Mouse (Mus musculus): ENCODE measurements around the gene E030018B13Rik. TPM values are rescaled to one million over a fixed set of nuclear protein-coding genes. Genes with fewer than 3 reads are reported as not detected.

Gene E030018B13Rik
- total RNA-seq, 1 experiment from 2014 or later, result not detected

GRCm38 (mm10) chr7:63938066-63938913 is 21.6 kb downstream of the E030018B13Rik start:
- peak; percentile 87 for DNase-seq

DNA sequence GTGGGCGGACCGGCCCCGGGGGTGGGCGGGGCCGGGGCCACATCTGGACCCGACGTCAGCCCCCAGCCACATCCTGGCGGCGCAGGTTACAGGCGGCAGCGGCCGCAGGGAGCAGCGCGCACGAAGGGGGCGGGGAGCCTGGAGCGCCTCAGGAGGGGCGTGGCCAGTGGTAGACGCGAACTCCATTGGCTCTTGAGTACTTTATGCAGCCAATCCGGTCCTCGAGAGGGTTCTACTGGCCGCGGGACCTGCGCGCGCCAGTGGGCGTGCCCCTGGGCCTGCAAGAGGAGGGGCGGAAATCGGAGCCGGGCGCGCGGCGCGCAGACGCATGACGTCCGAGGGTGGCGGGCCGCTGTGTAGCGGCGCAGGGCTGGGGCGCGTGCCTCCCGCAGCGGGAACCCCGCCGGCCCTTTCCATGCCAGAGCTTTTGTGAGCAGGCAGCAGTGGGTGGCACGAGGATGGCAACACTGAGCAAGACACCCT is 22.3 kb downstream of the E030018B13Rik start, which contains the start of gene Klf13:
Gene Klf13 (minus strand): TSS at position 2 of the 483 bp plus-strand sequence.
- peak; percentile 98 for DNase-seq

DNA sequence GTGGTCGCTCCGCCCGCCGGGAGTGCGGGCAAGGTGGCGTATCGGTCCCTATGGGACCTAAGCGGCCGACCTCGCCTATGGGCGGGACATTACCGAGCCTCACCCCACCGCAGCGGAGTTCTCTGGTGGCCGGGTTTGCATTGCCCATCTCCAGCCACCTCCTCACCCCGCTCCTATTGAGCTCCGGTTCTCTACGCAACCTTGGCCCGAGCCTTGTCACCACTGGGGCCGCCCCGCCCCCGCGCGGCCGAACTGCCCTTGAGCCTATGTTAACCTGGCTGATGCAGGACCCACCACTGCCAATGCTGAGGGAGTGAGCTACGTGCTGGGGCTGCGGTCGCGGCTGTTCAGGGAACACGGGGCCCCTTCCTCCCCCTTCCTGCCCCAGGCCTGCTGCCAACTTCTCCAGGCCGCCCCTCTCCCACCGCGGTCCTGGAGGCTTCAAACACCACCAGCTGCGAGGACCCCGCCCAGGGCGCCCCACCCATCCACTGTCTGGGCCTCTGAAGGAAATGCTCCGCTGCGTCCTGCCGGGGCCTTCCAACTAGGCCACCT is 22.8 kb downstream of the E030018B13Rik start:
- peak; percentile 92 for DNase-seq

- DNase-seq, result peak; percentile 31
These were observed 23.7 kb downstream of the E030018B13Rik start for GRCm38 (mm10) chr7:63940321-63940720.

DNA sequence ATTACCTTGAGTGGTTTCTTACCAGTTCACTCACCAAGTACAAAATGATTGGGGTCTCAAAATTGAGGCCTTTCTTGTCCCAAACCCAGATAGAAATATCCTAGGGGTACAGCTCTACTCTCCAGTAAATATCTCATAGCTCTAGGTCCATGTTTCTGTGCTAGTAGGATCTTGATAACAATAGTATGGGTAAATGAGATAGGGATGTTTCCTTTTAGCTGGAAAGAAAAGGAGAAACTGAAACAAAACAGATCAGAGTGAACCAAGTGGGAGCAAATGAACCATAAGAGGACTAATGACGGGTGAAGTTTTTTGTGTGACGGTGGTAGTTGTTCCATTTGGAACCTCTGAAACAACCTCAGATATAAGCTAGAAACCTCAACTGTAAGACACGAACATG is 24.4 kb downstream of the E030018B13Rik start:
- no peak for DNase-seq

DNA sequence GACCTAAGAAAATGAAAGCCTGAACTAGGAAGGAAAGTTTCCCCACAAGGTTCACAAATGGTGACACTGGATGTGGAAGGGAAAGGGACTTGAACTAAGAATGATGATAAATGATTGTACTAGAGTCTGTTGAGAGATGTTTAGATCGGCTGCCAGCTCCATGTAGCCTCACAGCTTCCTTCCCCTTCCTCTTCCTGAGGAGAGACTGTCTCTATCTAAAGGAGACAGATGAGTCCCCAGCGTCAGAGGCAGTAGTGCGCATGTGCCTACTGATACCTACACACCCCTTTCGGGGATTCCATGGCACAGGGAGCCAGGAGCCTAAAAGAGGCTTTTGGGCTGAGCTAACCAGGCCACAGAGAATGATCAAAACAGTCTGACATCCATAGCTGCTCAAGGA is 24.8 kb downstream of the E030018B13Rik start:
- no peak for DNase-seq

DNA sequence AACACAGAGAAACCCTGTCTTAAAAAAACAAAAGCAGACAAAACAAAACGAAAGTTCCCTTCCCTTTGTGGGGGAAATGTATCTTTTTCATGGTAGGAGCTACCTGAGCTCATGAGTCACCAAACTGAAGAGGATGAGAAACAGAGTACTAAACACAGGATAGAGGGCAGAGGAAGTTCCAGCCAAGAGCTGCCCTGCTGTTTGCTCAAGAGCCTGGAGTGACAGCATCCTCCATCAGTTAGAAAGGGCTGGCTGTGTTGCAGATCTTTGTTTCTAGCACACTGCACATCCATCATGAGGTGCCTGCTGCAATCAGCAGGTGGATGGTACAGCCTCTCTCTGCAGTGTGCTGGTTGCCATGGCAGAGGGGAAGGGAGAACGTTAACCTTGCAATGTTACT is 27.3 kb downstream of the E030018B13Rik start:
- no peak for DNase-seq

DNA sequence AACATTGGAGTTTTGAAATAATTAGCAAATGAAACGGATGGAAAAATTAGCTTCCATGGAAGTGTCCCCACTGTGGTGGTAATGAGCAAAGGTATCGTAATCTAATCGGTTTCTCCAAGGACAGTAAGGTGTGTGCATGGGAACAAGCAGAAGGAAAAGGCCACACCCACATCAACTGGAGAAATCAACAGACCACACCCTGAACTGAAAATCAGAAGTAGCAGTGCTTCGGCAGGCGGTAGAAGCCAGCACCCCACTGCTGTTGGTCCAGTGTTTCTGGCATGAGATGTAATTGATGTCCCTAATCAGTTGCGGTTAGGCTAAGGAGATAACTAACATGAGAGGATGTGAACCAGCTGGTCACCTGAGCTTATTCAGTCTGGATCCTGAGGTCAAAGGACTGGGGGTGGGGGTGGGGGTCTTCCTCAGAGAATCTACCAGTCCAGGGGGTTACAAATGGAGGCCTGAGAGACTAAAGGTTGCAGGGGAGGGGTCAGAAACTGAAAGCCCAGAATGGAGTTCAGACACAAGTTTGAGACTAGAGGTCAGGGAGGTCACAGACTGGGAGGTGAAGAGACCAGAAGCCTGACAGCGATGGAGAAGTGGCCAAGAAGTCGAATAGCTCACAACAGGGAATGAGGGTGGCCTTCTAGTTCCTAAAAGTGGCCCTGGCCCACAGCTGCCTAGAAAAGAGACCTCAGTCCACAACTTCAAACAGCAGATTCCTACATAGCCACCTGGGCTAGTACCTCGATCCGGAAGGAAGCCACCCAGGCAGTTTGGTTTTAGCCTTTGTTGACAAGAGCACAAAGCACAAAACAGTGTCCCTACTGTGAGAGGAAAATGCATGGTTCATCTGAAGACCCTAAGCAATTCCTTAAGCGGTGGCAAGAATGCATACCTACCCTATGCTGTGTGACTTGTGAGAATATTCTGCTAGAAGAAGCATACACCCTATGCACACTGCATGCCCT is 31.1 kb downstream of the E030018B13Rik start:
- no peak for DNase-seq

GRCm38 (mm10) chr7:63949176-63949575 is 32.5 kb downstream of the E030018B13Rik start:
- DNase-seq, result no peak

DNA sequence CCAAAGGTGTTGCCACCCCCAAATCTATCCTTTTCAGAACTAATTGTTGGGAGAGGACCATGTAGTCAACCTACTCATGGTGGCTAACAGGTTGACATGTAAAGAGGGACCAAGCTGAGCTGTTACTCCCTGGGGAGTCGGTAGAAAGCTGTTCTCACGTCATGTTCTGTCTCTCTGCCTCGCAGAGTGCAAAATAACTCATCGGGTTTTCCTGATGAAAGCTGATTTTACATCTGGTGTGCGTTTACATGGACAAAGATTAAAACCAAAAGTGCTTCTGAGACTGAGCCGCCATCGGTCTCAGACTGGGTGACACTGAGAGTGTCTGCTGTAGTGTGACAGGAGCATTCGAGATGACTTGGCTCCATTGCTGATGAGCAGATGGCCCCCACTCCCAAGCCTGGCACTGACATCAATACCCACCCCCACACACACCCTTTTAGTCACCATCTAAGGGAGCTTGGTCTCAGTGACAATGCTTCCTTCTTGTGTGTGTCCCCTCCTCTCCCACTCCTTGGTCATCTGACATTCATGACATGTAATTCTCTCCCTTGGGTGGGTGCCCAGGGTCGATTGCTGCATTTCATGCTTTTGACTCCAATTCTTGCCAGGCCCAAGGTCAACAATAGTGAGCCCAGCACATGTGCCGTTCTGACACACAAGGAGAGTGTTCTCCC is 34.4 kb downstream of the E030018B13Rik start:
- DNase-seq, result peak; percentile 91

- DNase-seq, result no peak
These were observed 35.6 kb downstream of the E030018B13Rik start for GRCm38 (mm10) chr7:63952077-63952898.

GRCm38 (mm10) chr7:63955440-63955839 is 38.8 kb downstream of the E030018B13Rik start:
- no peak for DNase-seq

DNA sequence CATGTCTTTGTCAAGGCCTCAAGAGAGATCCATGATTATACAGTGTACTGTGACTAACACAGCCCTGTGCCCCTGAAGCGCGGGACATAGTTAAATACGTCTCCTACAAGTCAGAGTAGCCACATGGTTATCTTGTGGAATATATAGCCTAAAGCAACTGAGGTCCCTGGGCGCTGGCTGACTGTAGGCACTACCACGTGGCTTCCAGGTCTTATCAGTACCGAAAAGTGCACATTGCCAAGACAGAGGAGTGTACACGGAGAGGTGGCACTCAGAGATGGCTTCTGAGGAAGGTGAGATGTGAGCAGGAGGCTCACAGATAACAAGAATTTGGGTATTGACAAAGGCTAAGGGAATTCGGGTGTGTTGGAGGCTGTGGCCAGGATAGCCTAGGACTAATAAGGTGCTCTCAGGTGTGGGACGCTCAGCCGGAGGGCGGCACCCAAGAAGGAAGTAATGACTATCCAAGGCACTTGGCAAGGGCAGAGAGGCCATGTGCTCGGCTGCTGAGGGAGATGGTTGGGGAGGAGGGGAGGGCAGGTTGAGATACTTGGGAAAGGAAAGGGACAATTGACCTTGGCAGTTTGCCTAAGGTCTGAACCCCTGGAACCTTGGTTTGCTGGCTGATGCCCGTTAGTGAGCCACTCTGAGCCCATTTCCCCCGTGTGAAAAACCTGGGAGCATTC is 39.6 kb downstream of the E030018B13Rik start:
- peak; percentile 31 for DNase-seq

DNA sequence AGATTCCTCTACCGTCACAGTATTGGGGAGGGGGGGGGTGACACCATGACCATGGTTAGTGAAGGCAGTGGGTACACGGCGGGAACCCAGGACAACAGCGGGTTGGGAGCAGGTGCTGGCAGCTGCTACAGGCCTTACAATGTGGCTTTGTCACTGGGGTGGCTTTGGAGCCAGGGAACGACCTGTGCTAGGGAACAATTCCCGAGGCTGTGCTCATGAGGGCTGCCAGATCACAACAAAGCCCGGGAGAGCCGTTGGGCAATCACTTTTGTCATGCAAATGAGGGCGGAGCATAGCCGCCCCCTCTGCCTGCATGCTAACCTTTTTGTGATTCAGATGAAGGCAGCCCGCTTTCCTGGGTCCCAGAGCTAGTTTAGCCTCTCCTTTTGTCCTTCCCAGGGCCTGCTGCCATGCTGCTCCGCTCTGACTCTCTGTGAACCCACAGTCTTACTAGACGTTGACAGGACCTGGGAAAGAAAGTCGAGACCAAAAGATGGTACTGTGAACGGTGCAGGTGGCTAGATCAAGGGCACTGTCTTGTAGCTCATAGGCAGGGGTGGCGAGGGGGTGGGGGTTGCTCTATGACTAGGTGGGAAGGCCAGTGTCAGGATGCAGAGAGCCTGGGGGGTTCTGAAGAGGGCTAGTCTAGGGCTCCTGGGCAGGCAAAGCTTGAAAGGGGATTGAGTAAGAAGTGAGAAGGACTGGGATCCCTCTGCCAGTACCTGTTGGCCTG is 40.5 kb downstream of the E030018B13Rik start:
- DNase-seq, result peak; percentile 55

- DNase-seq, result no peak
These were observed 41.4 kb downstream of the E030018B13Rik start for GRCm38 (mm10) chr7:63957872-63958640.

DNA sequence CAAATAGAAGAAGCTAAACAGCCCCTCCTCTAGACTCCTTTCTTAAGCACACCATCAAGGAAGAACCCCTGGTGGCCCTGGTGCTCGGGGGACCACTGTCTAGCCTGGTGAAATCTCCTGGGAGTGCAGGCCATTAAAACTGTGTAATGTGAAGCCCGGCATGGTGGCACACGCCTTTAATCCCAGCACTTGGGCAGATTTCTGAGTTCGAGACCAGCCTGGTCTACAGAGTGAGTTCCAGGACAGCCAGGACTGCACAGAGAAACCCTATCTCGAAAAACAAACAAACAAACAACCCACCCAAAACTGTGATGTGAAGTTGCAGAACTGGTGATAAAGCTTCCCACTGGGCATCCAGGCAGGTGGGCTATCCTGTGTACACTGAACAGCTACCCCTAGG is 47.0 kb downstream of the E030018B13Rik start:
- DNase-seq, result no peak

DNA sequence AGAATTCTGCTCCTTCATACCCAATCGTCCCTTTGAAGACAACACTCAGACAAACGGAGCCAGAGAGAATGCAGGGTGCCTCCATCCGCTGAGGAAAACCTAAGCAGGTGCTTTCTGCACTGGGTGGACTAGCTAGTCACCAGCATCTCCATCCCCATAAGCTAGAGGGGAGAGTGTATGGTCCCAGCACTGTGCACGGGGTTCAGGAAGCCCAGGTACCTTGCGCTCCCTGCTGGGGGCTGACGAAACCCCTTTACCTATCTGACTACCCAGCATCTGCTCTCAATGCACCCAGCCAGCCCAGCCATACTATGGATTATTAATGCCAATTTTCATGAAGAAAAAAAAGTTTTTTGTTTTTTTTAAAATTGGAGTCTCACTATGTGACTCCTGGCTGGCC is 47.5 kb downstream of the E030018B13Rik start:
- DNase-seq, result no peak

- DNase-seq, result no peak
These were observed 48.5 kb downstream of the E030018B13Rik start for GRCm38 (mm10) chr7:63965135-63965534.
